9 mouse cellular contexts compared by ENCODE assay signal in the genomic region with DNA sequence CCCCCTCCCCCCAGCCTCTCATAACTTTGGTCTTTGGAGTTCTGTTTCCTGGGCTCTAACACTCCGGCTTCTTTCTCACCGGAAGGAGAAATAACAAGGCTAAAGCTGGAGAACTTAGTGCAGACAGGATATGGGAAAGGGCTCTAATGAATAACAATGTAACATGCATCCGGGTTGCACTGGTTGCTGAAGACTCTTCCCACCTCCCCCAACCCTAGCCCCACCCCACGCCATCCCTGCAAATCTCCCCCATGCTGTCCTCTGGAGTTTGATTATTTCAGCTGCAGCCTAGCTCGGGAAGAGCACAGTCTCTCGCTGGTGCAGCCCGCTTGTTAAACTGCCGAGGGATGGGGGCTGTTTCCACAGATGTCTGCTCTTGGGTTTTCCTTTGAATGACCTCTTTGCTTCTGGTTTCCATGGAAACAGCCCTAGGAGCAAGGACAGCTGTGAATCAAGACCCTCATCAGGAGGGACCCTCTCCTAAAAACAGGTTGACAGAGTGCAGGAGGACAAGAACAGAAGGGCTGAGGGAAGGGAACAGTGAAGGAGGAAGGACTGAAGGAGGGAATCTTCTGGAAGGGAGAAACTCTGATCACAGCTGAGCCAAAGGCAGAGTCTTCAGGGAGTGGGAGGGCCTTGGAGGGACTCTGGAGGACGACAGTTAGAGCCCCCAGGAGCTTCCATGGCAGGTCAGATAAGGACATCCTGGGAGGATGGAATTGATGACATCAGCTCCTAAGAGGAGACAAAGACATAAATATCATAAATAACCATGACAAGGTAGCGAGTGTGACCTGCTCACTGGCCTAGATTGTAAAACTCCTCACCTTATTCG. TPM values are rescaled to one million over a fixed set of nuclear protein-coding genes. Genes with fewer than 3 reads are reported as not detected.
DNase-seq lines count a peak whose midpoint lies in the region; ATAC-seq and TF ChIP-seq lines count a peak whose summit lies in the region.
"Had no signal": no experiment of that assay in that cellular context is flagged by ENCODE, and none has a peak within 500 bp of the region (broad histone marks: within the 10 kb centered on the region; RNA-seq: fewer than 3 reads in every experiment).

No protein-coding gene starts in this region.

- H3K9me3 ChIP-seq in ES-Bruce4 (replicated peaks; ENCODE audit: control insufficient read depth, insufficient read depth, low read length, poor library complexity, severe bottlenecking) = no peaks in the 10 kb centered on the region
- H3K9me3 ChIP-seq in hindbrain, embryonic 12.5 days (replicated peaks) = no peaks in the 10 kb centered on the region

- H3K4me2 ChIP-seq in hindbrain, embryonic 12.5 days (replicated peaks) = peak overlapping the region; percentile 19; the same call in 1 of the 2 replicates

- TF ChIP-seq CTCF in ES-Bruce4 (IDR thresholded peaks at IDR 0.05; ENCODE audit: low read depth, low read length) = no peak

- 7% methylated on average over 11 of the region's 11 CpGs for WGBS in hindbrain, embryonic 12.5 days

- no peak overlapping the region for H3K27ac ChIP-seq in ES-Bruce4 (ENCODE audit: insufficient read depth, low read length)
- peak overlapping the region; percentile 46; the same call in 1 of the 2 replicates for H3K27ac ChIP-seq in hindbrain, embryonic 12.5 days

- TF ChIP-seq EP300 in ES-Bruce4 (IDR thresholded peaks at IDR 0.05; ENCODE audit: insufficient read depth, low read depth, low read length) = 0 out of 2 replicates have a peak, but pooled peaks have one; percentile 11

- no peak overlapping the region for H3K9ac ChIP-seq in ES-Bruce4 (ENCODE audit: low read depth, poor library complexity, severe bottlenecking)
- no peak overlapping the region for H3K9ac ChIP-seq in hindbrain, embryonic 12.5 days

- DNase-seq in R1 (ENCODE audit: low read depth, low spot score) = peak; percentile 91
- DNase-seq in mesoderm, embryonic 11.5 days (ENCODE audit: low read depth, low spot score) = peak; percentile 80
- no peak for DNase-seq in c-Kit-positive CD71-positive TER-119-positive erythroid progenitor cells, embryonic 14.5 days (ENCODE audit: low spot score)
- DNase-seq in cerebellum, postnatal 14 days = no peak
- DNase-seq in layer of hippocampus, postnatal 14 days (ENCODE audit: low spot score in 2 of 2) = no peak
- DNase-seq: adrenal gland, adult 8-10 months had no signal

- H3K36me3 ChIP-seq in ES-Bruce4 (ENCODE audit: control insufficient read depth, insufficient read depth, low read length, poor library complexity, severe bottlenecking) = no peaks in the 10 kb centered on the region
- no peaks in the 10 kb centered on the region for H3K36me3 ChIP-seq in hindbrain, embryonic 12.5 days

- no peak for TF ChIP-seq POLR2A in ES-Bruce4 (IDR thresholded peaks at IDR 0.05; ENCODE audit: insufficient read depth, low read length)

- H3K4me3 ChIP-seq in ES-Bruce4 (ENCODE audit: low read depth, low read length) = no peak overlapping the region
- no peak overlapping the region for H3K4me3 ChIP-seq in hindbrain, embryonic 12.5 days

- no peaks in the 10 kb centered on the region for H3K4me1 ChIP-seq in ES-Bruce4 (ENCODE audit: control insufficient read depth, insufficient read depth, low read length)
- H3K4me1 ChIP-seq in hindbrain, embryonic 12.5 days = peaks cover 29% of the 10 kb centered on the region

- H3K27me3 ChIP-seq in ES-Bruce4 (ENCODE audit: control insufficient read depth, insufficient read depth, low read length, poor library complexity, severe bottlenecking) = no peaks in the 10 kb centered on the region
- H3K27me3 ChIP-seq in hindbrain, embryonic 12.5 days = no peaks in the 10 kb centered on the region

- peak; percentile 50 for ATAC-seq in hindbrain, embryonic 12.5 days (ENCODE audit: low FRiP score)
- ATAC-seq in cerebellum, adult (ENCODE audit: insufficient number of reproducible peaks, low FRiP score, low TSS enrichment) = no peak

RNA-seq across cellular contexts. Expression of gene 4933407L21Rik, which starts 5.6 kb away (rescaled TPM):
- not detected in 2 replicates for polyA plus RNA-seq in ES-Bruce4 (2011; ENCODE audit: insufficient read depth, insufficient read length, low read depth, missing spikeins)
- 1.3 and 1.6 TPM in 2 replicates for polyA plus RNA-seq in hindbrain, embryonic 12.5 days (2016; fragmentation: Nextera tagmentation; extraction: Ambion mirVana)
- total RNA-seq in layer of hippocampus, postnatal 14 days (2021) = 1 to 10 TPM; 4.1 to 5.3 TPM

RNA-seq across cellular contexts. Expression of gene Gpr55, which starts 27.0 kb away (rescaled TPM):
- not detected in 2 replicates for polyA plus RNA-seq in ES-Bruce4 (2011; ENCODE audit: insufficient read depth, insufficient read length, low read depth, missing spikeins)
- polyA plus RNA-seq in hindbrain, embryonic 12.5 days (2016; fragmentation: Nextera tagmentation; extraction: Ambion mirVana) = 0.09 TPM in 1 of 2 replicates, not detected in the other
- total RNA-seq in layer of hippocampus, postnatal 14 days (2021) = not detected

RNA-seq across cellular contexts. Expression of gene Itm2c, which starts 39.8 kb away (rescaled TPM):
- polyA plus RNA-seq in ES-Bruce4 (2011; ENCODE audit: insufficient read depth, insufficient read length, low read depth, missing spikeins) = 51.2 and 57.5 TPM in 2 replicates
- polyA plus RNA-seq in hindbrain, embryonic 12.5 days (2016; fragmentation: Nextera tagmentation; extraction: Ambion mirVana) = 169 and 173 TPM in 2 replicates
- 100 to 1,000 TPM; 505 to 525 TPM for total RNA-seq in layer of hippocampus, postnatal 14 days (2021)

Comparison
In these comparisons a context has a peak if more than half of its experiments do, and no peak if none do; other contexts are left out.
1. DNase-seq: peak in R1 (single experiment) and mesoderm, embryonic 11.5 days (single experiment); none in c-Kit-positive CD71-positive TER-119-positive erythroid progenitor cells, embryonic 14.5 days (single experiment), cerebellum, postnatal 14 days (0 of 2) and layer of hippocampus, postnatal 14 days (0 of 2).